Mouse (Mus musculus) CH12.LX (cell line): ENCODE data around the gene Cdv3. TPM values are rescaled to one million over a fixed set of nuclear protein-coding genes. Genes with fewer than 3 reads are reported as not detected.

Experiments used
- DNase-seq: peaks from one replicate; pipeline ENCODE4 v3.0.0-alpha.2; 2013; ENCODE audit errors: extremely low read depth
- H3K27ac ChIP-seq: 2 replicates; pipeline ENCODE4 v1.5.1; 2012; ENCODE audit warnings: low read depth, mild to moderate bottlenecking, control low read depth, moderate library complexity; ENCODE audit not compliant: insufficient read depth
- H3K27me3 ChIP-seq: replicated peaks from 2 replicates; pipeline ENCODE3; 2012; ENCODE audit warnings: inconsistent platforms
- H3K36me3 ChIP-seq, 2 experiments: replicated peaks in 1 of 2; 2 replicates each; pipeline versions ENCODE3 to v1.6.1; 2012; ENCODE audit warnings: inconsistent platforms in 1 of 2, low read length in 1 of 2, mild to moderate bottlenecking in 1 of 2, mixed read lengths in 1 of 2, moderate library complexity in 1 of 2; ENCODE audit not compliant: control insufficient read depth in 1 of 2, insufficient read depth in 1 of 2
- H3K4me1 ChIP-seq, 2 experiments: 2 replicates each; pipeline ENCODE4 v1.6.1; 2012; ENCODE audit warnings: inconsistent platforms in 1 of 2, moderate library complexity in 1 of 2; ENCODE audit not compliant: insufficient read depth in 2 of 2, control insufficient read depth in 1 of 2
- H3K4me2 ChIP-seq: 2 replicates; pipeline ENCODE4 v1.6.1; 2012; ENCODE audit warnings: low read depth, mild to moderate bottlenecking, control low read depth; ENCODE audit not compliant: poor library complexity, insufficient read depth, severe bottlenecking
- H3K4me3 ChIP-seq, 3 experiments: fragments of 150-350 bp in 1 of 3; sonication (generic) in 1 of 3; replicated peaks in 1 of 3; 2 replicates each; pipeline versions ENCODE3 to v1.5.1; 2011 to 2012; ENCODE audit warnings: low read depth in 2 of 3, low read length in 2 of 3, mild to moderate bottlenecking in 2 of 3, moderate library complexity in 2 of 3, control low read depth in 1 of 3, improper control_type of control experiment in 1 of 3, inconsistent platforms in 1 of 3, mixed read lengths in 1 of 3; ENCODE audit not compliant: poor library complexity in 1 of 3
- H3K79me2 ChIP-seq: replicated peaks from 2 replicates; pipeline ENCODE4 v1.6.1; 2012; ENCODE audit warnings: mild to moderate bottlenecking, moderate library complexity; ENCODE audit not compliant: control insufficient read depth, poor library complexity, insufficient read depth, severe bottlenecking; ENCODE audit errors: extremely low read depth
- H3K9ac ChIP-seq: 2 replicates; pipeline ENCODE4 v1.6.1; 2012; ENCODE audit warnings: low read depth, mild to moderate bottlenecking, control low read depth, moderate library complexity; ENCODE audit not compliant: insufficient read depth
- H3K9me3 ChIP-seq: replicated peaks from 2 replicates; pipeline ENCODE3; 2012; ENCODE audit warnings: low read length, inconsistent platforms, mixed read lengths
- BHLHE40 ChIP-seq: IDR thresholded peaks from 2 replicates; pipeline ENCODE4 v1.6.1; 2011; ENCODE audit warnings: mild to moderate bottlenecking, low read depth, low read length, improper control_type of control experiment
- E2F4 ChIP-seq: IDR thresholded peaks from 2 replicates; pipeline ENCODE4 v1.6.1; 2011; ENCODE audit warnings: low read depth, low read length, improper control_type of control experiment; ENCODE audit not compliant: insufficient replicate concordance
- ETS1 ChIP-seq: conservative IDR thresholded peaks from 2 replicates; pipeline ENCODE4 v1.6.1; 2012; ENCODE audit warnings: low read depth, mild to moderate bottlenecking, inconsistent platforms, low read length, improper control_type of control experiment, moderate library complexity
- GABPA ChIP-seq: IDR thresholded peaks from 2 replicates; pipeline ENCODE4 v1.6.1; 2012; ENCODE audit warnings: low read depth, low read length, improper control_type of control experiment, inconsistent platforms; ENCODE audit not compliant: insufficient replicate concordance
- HCFC1 ChIP-seq: IDR thresholded peaks from 2 replicates; pipeline ENCODE4 v1.6.1; 2012; ENCODE audit warnings: low read depth, mild to moderate bottlenecking, inconsistent platforms, low read length, improper control_type of control experiment
- IRF4 ChIP-seq: IDR thresholded peaks from 2 replicates; pipeline ENCODE4 v1.6.1; 2014; ENCODE audit warnings: low read depth, mild to moderate bottlenecking, inconsistent platforms, low read length, improper control_type of control experiment
- JUN ChIP-seq: IDR thresholded peaks from 2 replicates; pipeline ENCODE4 v1.6.1; 2011; ENCODE audit warnings: low read depth, mild to moderate bottlenecking, low read length, improper control_type of control experiment, moderate library complexity; ENCODE audit not compliant: insufficient read depth
- KAT2A ChIP-seq: IDR thresholded peaks from 2 replicates; pipeline ENCODE4 v1.6.1; 2012; ENCODE audit warnings: low read length, improper control_type of control experiment, inconsistent platforms; ENCODE audit not compliant: insufficient replicate concordance
- MAFK ChIP-seq: IDR thresholded peaks from 2 replicates; pipeline ENCODE4 v1.6.1; 2011; ENCODE audit warnings: low read length, improper control_type of control experiment; ENCODE audit not compliant: insufficient replicate concordance
- MAX ChIP-seq: IDR thresholded peaks from 2 replicates; pipeline ENCODE4 v1.6.1; 2011; ENCODE audit warnings: low read length, improper control_type of control experiment
- MAZ ChIP-seq: IDR thresholded peaks from 2 replicates; pipeline ENCODE4 v1.6.1; 2012; ENCODE audit warnings: low read depth, mild to moderate bottlenecking, inconsistent platforms, low read length, improper control_type of control experiment, moderate library complexity
- MXI1 ChIP-seq: IDR thresholded peaks from 2 replicates; pipeline ENCODE4 v1.6.1; 2011; ENCODE audit warnings: mild to moderate bottlenecking, low read depth, low read length, improper control_type of control experiment
- NRF1 ChIP-seq: IDR thresholded peaks from 2 replicates; pipeline ENCODE4 v1.6.1; 2014; ENCODE audit warnings: low read depth, mild to moderate bottlenecking, inconsistent platforms, low read length, improper control_type of control experiment, moderate library complexity
- PAX5 ChIP-seq: IDR thresholded peaks from 2 replicates; pipeline ENCODE4 v1.6.1; 2012; ENCODE audit warnings: low read length, inconsistent platforms, mixed read lengths
- POLR2A ChIP-seq: IDR thresholded peaks from 2 replicates; pipeline ENCODE4 v1.6.1; 2011; ENCODE audit warnings: low read depth, mild to moderate bottlenecking, improper control_type of control experiment, low read length
- TBP ChIP-seq: conservative IDR thresholded peaks from 2 replicates; pipeline ENCODE4 v1.6.1; 2011; ENCODE audit warnings: low read depth, low read length, improper control_type of control experiment
- TCF12 ChIP-seq: IDR thresholded peaks from 2 replicates; pipeline ENCODE4 v1.6.1; 2014; ENCODE audit warnings: low read depth, mild to moderate bottlenecking, inconsistent platforms, low read length, improper control_type of control experiment
- UBTF ChIP-seq: IDR thresholded peaks from 2 replicates; pipeline ENCODE4 v1.6.1; 2012; ENCODE audit warnings: low read depth, mild to moderate bottlenecking, inconsistent platforms, low read length, improper control_type of control experiment, moderate library complexity
- ZC3H11A ChIP-seq: IDR thresholded peaks from 2 replicates; pipeline ENCODE4 v1.6.1; 2012; ENCODE audit warnings: low read depth, mild to moderate bottlenecking, inconsistent platforms, low read length, improper control_type of control experiment
- ZMIZ1 ChIP-seq: IDR thresholded peaks from 2 replicates; pipeline ENCODE4 v1.6.1; 2012; ENCODE audit warnings: low read depth, mild to moderate bottlenecking, inconsistent platforms, low read length, improper control_type of control experiment
- ZNF384 ChIP-seq: IDR thresholded peaks from 2 replicates; pipeline ENCODE4 v1.6.1; 2012; ENCODE audit warnings: low read depth, low read length, improper control_type of control experiment, inconsistent platforms
- dilution Hi-C: fragments of 300-500 bp; cut with MboI; formaldehyde crosslinking; loops from 2 replicates; pipeline ENCODE4 v1.14.3; 2020; ENCODE audit warnings: low sequenced_read_pairs; ENCODE audit not compliant: extremely low pct_unique_long_range_greater_than_20kb, extremely low pct_ligation_motif_present
- in situ Hi-C: fragments of 300-500 bp; cut with MboI; formaldehyde crosslinking; loops from 3 replicates; pipeline ENCODE4 v1.14.3; 2019; ENCODE audit warnings: low sequenced_read_pairs, low pct_ligation_motif_present, low pct_unique_long_range_greater_than_20kb, mixed read lengths
- polyA plus RNA-seq: library from polyadenylated mRNA; unstranded; fragments of >175 nt; gene quantifications from 2 replicates; pipeline ENCODE4 v1.2.1, GENCODE M21; 2012; ENCODE audit warnings: low read depth; ENCODE audit not compliant: insufficient read length
- total RNA-seq, 2 experiments: library from RNA; depleted of rRNA; stranded (reverse); fragments of 300-350 nt in 1 of 2; fragments of >200 nt in 1 of 2; gene quantifications; 2 replicates each; pipeline ENCODE4 v1.2.3; 2012 to 2014

The Cdv3 gene
- total and polyA plus RNA-seq, 3 experiments: 189 to 341 (median 281) TPM

- Histone ChIP-seq H3K79me2 (no peaks in the 10 kb centered on the region; the same call in 1 of the 2 replicates), H3K4me2 (no peak overlapping the region), H3K36me3 (peaks cover 65 to 97% of the 10 kb centered on the region in 2 experiments), H3K27me3 (no peaks in the 10 kb centered on the region), H3K4me3 (no peak overlapping the region), H3K9me3 (no peaks in the 10 kb centered on the region), H3K4me1 (no peaks in the 10 kb centered on the region; a peak in 1 of 4 replicates), H3K9ac (no peak overlapping the region), H3K27ac (no peak overlapping the region)
- no peak for DNase-seq
- dilution Hi-C loops: no loop called here
- TF ChIP-seq MXI1 (no peak), PAX5 (no peak), MAFK (no peak), ZNF384 (no peak), TBP (no peak), GABPA (no peak), NRF1 (no peak), MAX (no peak), MAZ (no peak), ZC3H11A (no peak)
- in situ Hi-C loops: no loop called here
These were observed 33.0 kb downstream of the Cdv3 start for GRCm38 (mm10) chr9:103332663-103333062.

GRCm38 (mm10) chr9:103326449-103326848 lies 39.2 kb downstream of the Cdv3 start:
- dilution Hi-C loops (no loop called here), in situ Hi-C loops (no loop called here)
- no peaks in the 10 kb centered on the region for H3K9me3 ChIP-seq
- no peaks in the 10 kb centered on the region; a peak in 1 of 4 replicates for H3K4me1 ChIP-seq
- TF ChIP-seq UBTF: no peak
- no peak for TF ChIP-seq ZNF384
- no peak for TF ChIP-seq KAT2A
- no peak for TF ChIP-seq ETS1
- no peak for TF ChIP-seq PAX5
- TF ChIP-seq POLR2A: no peak
- TF ChIP-seq NRF1: no peak
- no peak for TF ChIP-seq E2F4
- TF ChIP-seq BHLHE40: no peak
- no peak for TF ChIP-seq HCFC1
- no peak for TF ChIP-seq ZMIZ1
- TF ChIP-seq IRF4: no peak
- no peak for TF ChIP-seq JUN
- no peak for TF ChIP-seq TCF12
- no peak for TF ChIP-seq GABPA
- no peak overlapping the region for H3K4me3 ChIP-seq
- H3K27ac ChIP-seq: no peak overlapping the region
- H3K4me2 ChIP-seq: no peak overlapping the region
- peaks cover 72 to 95% of the 10 kb centered on the region in 2 experiments for H3K36me3 ChIP-seq
- no peaks in the 10 kb centered on the region for H3K27me3 ChIP-seq
- H3K9ac ChIP-seq: no peak overlapping the region
- DNase-seq: no peak
- no peaks in the 10 kb centered on the region; the same call in 1 of the 2 replicates for H3K79me2 ChIP-seq
